In the genomic region with DNA sequence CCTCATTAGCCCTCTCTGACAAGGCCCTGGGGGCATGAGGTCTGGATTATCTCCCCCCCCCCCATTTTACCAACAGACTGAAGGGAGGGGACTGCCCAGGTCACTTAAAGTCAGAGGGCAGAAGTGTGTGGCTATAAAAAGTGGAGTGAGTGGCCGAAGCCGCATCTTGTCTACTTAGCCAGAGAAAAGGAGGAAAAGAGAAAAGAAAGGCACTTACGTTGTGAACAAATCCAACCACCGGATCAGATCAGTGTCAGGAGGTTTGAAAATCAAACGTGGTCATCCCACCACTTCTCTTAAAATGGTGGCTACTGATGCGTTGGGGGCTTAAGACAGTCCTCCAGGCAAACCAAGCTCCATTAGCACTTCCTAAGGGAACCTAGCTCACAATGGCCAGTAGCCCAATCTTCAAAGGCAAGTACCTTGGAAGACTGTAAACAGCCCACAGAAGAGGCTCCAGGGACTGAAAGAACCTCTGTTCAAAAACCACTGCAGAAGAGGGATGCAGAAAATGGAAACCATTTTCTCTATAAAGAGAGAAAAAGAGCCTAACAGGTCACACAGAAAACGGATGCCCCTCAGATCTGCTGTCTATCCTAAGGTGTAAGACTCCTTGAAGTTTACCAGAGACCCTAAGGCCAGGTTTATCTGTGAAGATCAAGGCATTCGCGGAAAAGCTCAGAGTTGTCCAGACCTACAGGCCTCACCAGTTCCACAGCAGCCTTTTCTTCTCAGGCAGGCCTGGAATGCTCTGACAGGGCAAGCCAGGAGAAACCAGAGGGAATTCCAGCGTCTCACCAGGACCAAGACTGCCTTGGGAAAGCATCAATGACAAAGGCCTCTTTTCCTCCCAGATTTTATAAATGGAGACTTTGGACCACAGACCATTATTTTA, we compare ENCODE assay signal across 7 mouse cellular contexts. TPM values are rescaled to one million over a fixed set of nuclear protein-coding genes. Genes with fewer than 3 reads are reported as not detected.
DNase-seq lines count a peak whose midpoint lies in the region; ATAC-seq and TF ChIP-seq lines count a peak whose summit lies in the region.

No protein-coding gene starts in this region.

- no peaks in the 10 kb centered on the region for H3K27me3 ChIP-seq in testis, adult 2 months (ENCODE audit: control insufficient read depth, insufficient read depth, low read length)
- no peaks in the 10 kb centered on the region for H3K27me3 ChIP-seq in embryonic facial prominence, embryonic 13.5 days
- no peaks in the 10 kb centered on the region for H3K27me3 ChIP-seq in limb, embryonic 10.5 days (ENCODE audit: low read depth, poor library complexity, severe bottlenecking)
- H3K27me3 ChIP-seq in small intestine, adult 2 months (ENCODE audit: control insufficient read depth, insufficient read depth, low read length), result no peaks in the 10 kb centered on the region; the same call in 1 of the 2 replicates

- H3K4me3 ChIP-seq in testis, adult 2 months (ENCODE audit: control insufficient read depth, low read depth, low read length), result peak overlapping the region; percentile 88
- peak overlapping the region; percentile 100 for H3K4me3 ChIP-seq in embryonic facial prominence, embryonic 13.5 days
- peak overlapping the region; percentile 100 for H3K4me3 ChIP-seq in limb, embryonic 10.5 days
- peak overlapping the region; percentile 99 for H3K4me3 ChIP-seq in small intestine, adult 2 months (ENCODE audit: low read depth, low read length)

- 6% methylated on average over 10 of the region's 10 CpGs for WGBS in embryonic facial prominence, embryonic 13.5 days
- 2% methylated on average over 10 of the region's 10 CpGs for WGBS in limb, embryonic 10.5 days
- WGBS in small intestine, adult 2 months, result 39% methylated on average over 10 of the region's 10 CpGs

- H3K4me1 ChIP-seq in testis, adult 2 months (ENCODE audit: control insufficient read depth, insufficient read depth, low read length), result peaks cover 23% of the 10 kb centered on the region
- H3K4me1 ChIP-seq in embryonic facial prominence, embryonic 13.5 days, result peaks cover 28% of the 10 kb centered on the region
- H3K4me1 ChIP-seq in limb, embryonic 10.5 days, result peaks cover 43% of the 10 kb centered on the region
- H3K4me1 ChIP-seq in small intestine, adult 2 months (ENCODE audit: control insufficient read depth, insufficient read depth, insufficient read length, low read length), result peaks cover 19% of the 10 kb centered on the region

- H3K36me3 ChIP-seq in testis, adult 2 months (ENCODE audit: control insufficient read depth, insufficient read depth, low read length), result no peaks in the 10 kb centered on the region
- H3K36me3 ChIP-seq in embryonic facial prominence, embryonic 13.5 days, result no peaks in the 10 kb centered on the region
- 0 out of 2 replicates have a peak, but pooled peaks cover 10% of the 10 kb centered on the region for H3K36me3 ChIP-seq in limb, embryonic 10.5 days
- no peaks in the 10 kb centered on the region for H3K36me3 ChIP-seq in small intestine, adult 2 months (ENCODE audit: control insufficient read depth, insufficient read depth, low read length)

- H3K4me2 ChIP-seq in embryonic facial prominence, embryonic 13.5 days, result peak overlapping the region; percentile 88

- no peak for TF ChIP-seq CTCF in testis, adult 2 months (IDR thresholded peaks at IDR 0.05; ENCODE audit: control insufficient read depth, insufficient read depth, insufficient replicate concordance, low read depth, low read length)
- TF ChIP-seq CTCF in small intestine, adult 2 months (IDR thresholded peaks at IDR 0.05; ENCODE audit: extremely low read depth, insufficient read length, insufficient replicate concordance, low read depth, low read length), result no peak

- H3K9me3 ChIP-seq in embryonic facial prominence, embryonic 13.5 days, result no peaks in the 10 kb centered on the region
- no peaks in the 10 kb centered on the region for H3K9me3 ChIP-seq in limb, embryonic 10.5 days (replicated peaks)

- TF ChIP-seq POLR2A in testis, adult 2 months (IDR thresholded peaks at IDR 0.05; ENCODE audit: control insufficient read depth, low read depth, low read length), result no peak
- no peak for TF ChIP-seq POLR2A in small intestine, adult 2 months (IDR thresholded peaks at IDR 0.05; ENCODE audit: low read depth, low read length)

- ATAC-seq in embryonic facial prominence, embryonic 13.5 days (ENCODE audit: insufficient number of reproducible peaks, insufficient read depth, low FRiP score, low TSS enrichment, low read depth), result no peak
- ATAC-seq in inflammation-experienced regulatory T-cells, adult 6 months, result no peak

- DNase-seq in testis, postnatal 10 days (ENCODE audit: low spot score), result no peak
- peak; percentile 56 for DNase-seq in limb, embryonic 10.5 days (ENCODE audit: low spot score)
- no peak for DNase-seq in retina, postnatal 1 day

- peak overlapping the region; percentile 76 for H3K27ac ChIP-seq in testis, adult 2 months (ENCODE audit: control insufficient read depth, insufficient read depth, low read depth, low read length)
- H3K27ac ChIP-seq in embryonic facial prominence, embryonic 13.5 days, result peak overlapping the region; percentile 100
- peak overlapping the region; percentile 100 for H3K27ac ChIP-seq in limb, embryonic 10.5 days
- H3K27ac ChIP-seq in small intestine, adult 2 months (ENCODE audit: insufficient read depth, low read depth, low read length), result peak overlapping the region; percentile 72

- peak overlapping the region; percentile 100 for H3K9ac ChIP-seq in embryonic facial prominence, embryonic 13.5 days

RNA-seq across cellular contexts. Expression of a gene that starts 1.5 kb away (rescaled TPM):
- 33.9 and 36.4 TPM in 2 replicates for polyA plus RNA-seq in testis, adult 2 months (2012; rRNA removed)
- polyA plus RNA-seq in embryonic facial prominence, embryonic 13.5 days (2015; fragmentation: Nextera tagmentation; extraction: Ambion mirVana), result 36.0 and 36.4 TPM in 2 replicates
- 42.1 and 46.6 TPM in 2 replicates for polyA plus RNA-seq in limb, embryonic 10.5 days (2016; fragmentation: Nextera tagmentation; extraction: Ambion mirVana)
- 42.1 and 74.9 TPM in 2 replicates for polyA plus RNA-seq in small intestine, adult 2 months (2012; rRNA removed)
- polyA plus RNA-seq in inflammation-experienced regulatory T-cells, adult 6 months (2017; shearing (Covaris generic)), result 10 to 100 TPM; 56.9 to 94.8 (median 76.7) TPM
